Mouse (Mus musculus): ENCODE data around the gene Retnlg. TPM values are rescaled to one million over a fixed set of nuclear protein-coding genes. Genes with fewer than 3 reads are reported as not detected.

The Retnlg gene
- polyA plus RNA-seq, 1 experiment from 2014 or later = 51.3 TPM

DNA sequence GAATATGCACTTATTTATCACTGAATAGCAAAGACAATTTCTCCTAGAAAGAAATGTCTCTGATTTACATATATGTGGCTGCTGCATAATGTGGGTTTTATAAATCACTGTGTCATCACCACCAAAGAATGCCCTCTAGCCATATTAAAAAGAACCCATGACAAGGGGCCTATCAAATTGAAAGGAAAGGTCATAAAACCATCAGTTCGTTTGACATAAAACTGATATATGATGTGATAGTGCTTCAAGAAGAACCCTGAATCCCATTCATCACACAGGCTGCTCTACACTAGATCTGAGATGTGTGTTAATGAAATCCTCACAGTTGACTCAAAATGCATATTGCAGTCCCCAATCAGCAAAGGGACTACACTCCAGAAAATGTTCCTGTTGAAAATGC, 27.4 kb downstream of the Retnlg start:
- WGBS = 65% methylated on average over 1 of the region's 1 CpGs
- H3K4me3 ChIP-seq (ENCODE audit: low read depth, low read length) = no peak overlapping the region
- H3K27me3 ChIP-seq (replicated peaks; ENCODE audit: insufficient read depth, low read length) = no peaks in the 10 kb centered on the region
- ATAC-seq (no peak), DNase-seq (ENCODE audit: low spot score) (no peak)
- no peak overlapping the region for H3K27ac ChIP-seq (ENCODE audit: low read length)
- no peak overlapping the region for H3K4me2 ChIP-seq (replicated peaks; ENCODE audit: low read depth, low read length)
- no peaks in the 10 kb centered on the region for H3K4me1 ChIP-seq (ENCODE audit: insufficient read depth, low read depth, low read length)
- no peak for TF ChIP-seq CTCF (IDR thresholded peaks at IDR 0.05)
- no peak for TF ChIP-seq EP300 (IDR thresholded peaks at IDR 0.05)
- no peak overlapping the region for H3K9ac ChIP-seq (replicated peaks; ENCODE audit: low read depth)
- no peaks in the 10 kb centered on the region for H3K9me3 ChIP-seq (ENCODE audit: low read length)
- H3K36me3 ChIP-seq (ENCODE audit: insufficient read depth, low read length) = no peaks in the 10 kb centered on the region

DNA sequence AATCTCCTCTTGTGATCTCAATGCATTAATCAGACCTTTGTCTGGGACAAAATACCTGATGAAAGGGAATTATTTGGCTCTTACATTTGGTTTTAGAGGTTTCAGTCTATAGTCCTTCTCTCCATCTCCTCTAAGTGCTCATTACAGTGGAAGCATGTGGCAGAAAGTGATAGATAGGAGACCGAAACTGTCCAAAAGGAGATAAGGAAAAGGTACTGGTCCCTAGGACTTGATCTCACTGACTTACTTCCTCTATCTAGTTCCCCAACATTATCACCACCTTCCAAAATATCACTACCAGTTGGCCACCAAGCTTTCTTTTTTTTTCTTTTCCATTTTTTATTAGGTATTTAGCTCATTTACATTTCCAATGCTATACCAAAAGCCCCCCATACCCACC, 38.8 kb downstream of the Retnlg start:
- no peaks in the 10 kb centered on the region for H3K36me3 ChIP-seq (ENCODE audit: insufficient read depth, low read length)
- no peak for DNase-seq (ENCODE audit: low spot score)

DNA sequence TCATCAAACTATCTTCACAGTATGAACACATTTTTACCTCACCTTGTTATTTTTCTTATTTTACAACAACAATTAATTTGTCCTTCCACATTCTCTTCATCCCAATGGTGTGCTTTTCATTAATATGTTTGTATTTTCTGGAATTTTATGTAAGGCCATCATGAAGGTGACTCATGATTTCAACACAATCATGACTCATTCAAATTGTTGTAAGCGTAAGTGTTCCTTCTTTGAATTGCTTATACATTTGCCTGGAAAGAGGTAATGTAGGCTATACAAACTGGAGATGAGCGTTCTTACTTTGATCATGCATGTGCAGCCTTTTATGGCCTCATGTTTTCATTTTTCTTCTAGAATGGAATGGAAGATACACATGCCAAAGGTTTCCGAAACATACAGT, 40.8 kb downstream of the Retnlg start:
- ATAC-seq (no peak), DNase-seq (ENCODE audit: low spot score) (no peak)
- TF ChIP-seq CTCF (IDR thresholded peaks at IDR 0.05) (no peak), EP300 (IDR thresholded peaks at IDR 0.05) (no peak)
- H3K4me3 ChIP-seq (ENCODE audit: low read depth, low read length) = no peak overlapping the region
- WGBS = 88% methylated on average over 3 of the region's 3 CpGs
- H3K36me3 ChIP-seq (ENCODE audit: insufficient read depth, low read length) = no peaks in the 10 kb centered on the region
- no peak overlapping the region for H3K9ac ChIP-seq (replicated peaks; ENCODE audit: low read depth)
- H3K9me3 ChIP-seq (ENCODE audit: low read length) = no peaks in the 10 kb centered on the region
- no peak overlapping the region for H3K4me2 ChIP-seq (replicated peaks; ENCODE audit: low read depth, low read length)
- H3K27ac ChIP-seq (ENCODE audit: low read length) = no peak overlapping the region
- H3K27me3 ChIP-seq (replicated peaks; ENCODE audit: insufficient read depth, low read length) = no peaks in the 10 kb centered on the region
- H3K4me1 ChIP-seq (ENCODE audit: insufficient read depth, low read depth, low read length) = no peaks in the 10 kb centered on the region

More for the DNA sequence above, 38.8 kb downstream of the Retnlg start:
- Histone ChIP-seq H3K9me3 (ENCODE audit: low read length) (no peaks in the 10 kb centered on the region), H3K9ac (replicated peaks; ENCODE audit: low read depth) (no peak overlapping the region), H3K4me2 (replicated peaks; ENCODE audit: low read depth, low read length) (no peak overlapping the region), H3K4me3 (ENCODE audit: low read depth, low read length) (no peak overlapping the region), H3K4me1 (ENCODE audit: insufficient read depth, low read depth, low read length) (no peaks in the 10 kb centered on the region), H3K27ac (ENCODE audit: low read length) (no peak overlapping the region), H3K27me3 (replicated peaks; ENCODE audit: insufficient read depth, low read length) (no peaks in the 10 kb centered on the region)
- 88% methylated on average over 1 of the region's 1 CpGs for WGBS
- ATAC-seq = no peak
- TF ChIP-seq CTCF (IDR thresholded peaks at IDR 0.05) (no peak), EP300 (IDR thresholded peaks at IDR 0.05) (no peak)

DNA sequence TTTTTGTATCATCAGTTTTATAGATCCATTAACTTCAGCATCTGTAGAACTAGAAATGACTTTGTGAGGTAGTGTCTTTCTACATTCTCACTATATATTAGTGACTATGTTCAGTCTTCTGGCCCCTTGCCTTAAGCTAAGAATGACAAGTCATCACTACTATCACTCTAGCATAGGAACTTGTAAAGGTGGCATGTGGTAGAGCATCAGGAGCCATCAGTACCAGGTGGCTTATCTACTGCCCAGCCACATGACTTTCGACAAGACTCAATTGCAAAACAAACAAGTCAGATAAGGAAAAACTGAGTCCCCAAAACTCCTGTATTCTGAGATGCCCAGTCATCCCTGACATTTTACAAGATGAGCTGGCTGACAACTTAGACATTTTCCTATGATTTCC, 51.3 kb downstream of the Retnlg start:
- H3K4me1 ChIP-seq (ENCODE audit: insufficient read depth, low read depth, low read length) = no peaks in the 10 kb centered on the region
- TF ChIP-seq CTCF (IDR thresholded peaks at IDR 0.05) = no peak
- TF ChIP-seq EP300 (IDR thresholded peaks at IDR 0.05) = no peak
- H3K4me2 ChIP-seq (replicated peaks; ENCODE audit: low read depth, low read length) = no peak overlapping the region
- WGBS = 56% methylated on average over 1 of the region's 1 CpGs
- H3K27ac ChIP-seq (ENCODE audit: low read length) = no peak overlapping the region
- no peaks in the 10 kb centered on the region for H3K27me3 ChIP-seq (replicated peaks; ENCODE audit: insufficient read depth, low read length)
- H3K9me3 ChIP-seq (ENCODE audit: low read length) = no peaks in the 10 kb centered on the region
- no peak overlapping the region for H3K4me3 ChIP-seq (ENCODE audit: low read depth, low read length)
- ATAC-seq (no peak), DNase-seq (ENCODE audit: low spot score) (no peak)
- no peak overlapping the region for H3K9ac ChIP-seq (replicated peaks; ENCODE audit: low read depth)
- peaks cover 11% of the 10 kb centered on the region; the same call in 1 of the 2 replicates for H3K36me3 ChIP-seq (ENCODE audit: insufficient read depth, low read length)

Other genes starting within 250 kb of the Retnlg start
- gene Trat1, start 100.6 kb upstream of the Retnlg start, polyA plus RNA-seq (2015; fragmentation: Nextera tagmentation; extraction: Ambion mirVana) = 0.16 TPM in 1 of 2 replicates, not detected in the other
- gene Retnlb, start 55.8 kb upstream of the Retnlg start, polyA plus RNA-seq (2015; fragmentation: Nextera tagmentation; extraction: Ambion mirVana) = 0.20 and 0.42 TPM in 2 replicates
- 693 and 1,146 TPM in 2 replicates for gene Retnla, start 30.1 kb upstream of the Retnlg start, polyA plus RNA-seq (2015; fragmentation: Nextera tagmentation; extraction: Ambion mirVana)
- gene Dzip3, start 121.5 kb downstream of the Retnlg start, polyA plus RNA-seq (2015; fragmentation: Nextera tagmentation; extraction: Ambion mirVana) = 5.9 and 7.5 TPM in 2 replicates
- 1.5 and 2.4 TPM in 2 replicates for gene Cip2a, start 121.6 kb downstream of the Retnlg start, polyA plus RNA-seq (2015; fragmentation: Nextera tagmentation; extraction: Ambion mirVana)
- not detected in 2 replicates for gene Myh15, start 184.9 kb downstream of the Retnlg start, polyA plus RNA-seq (2015; fragmentation: Nextera tagmentation; extraction: Ambion mirVana)